Mouse (Mus musculus) ES-Bruce4 (cell line): ENCODE measurements at regions not wholly inside any gene's neighbourhood (a gene's known extent, or its start where the extent isn't known, plus 50 kb on each side); places are given as distances from the start of the nearest gene placed in this dataset.

Experiments used
- H3K27ac ChIP-seq: 2 replicates; pipeline ENCODE4 v1.5.1; 2012; ENCODE audit warnings: low read length, inconsistent platforms; ENCODE audit not compliant: insufficient read depth
- H3K27me3 ChIP-seq: 2 replicates; pipeline ENCODE4 v1.6.1; 2012; ENCODE audit warnings: mild to moderate bottlenecking, low read length, inconsistent platforms; ENCODE audit not compliant: control insufficient read depth, poor library complexity, insufficient read depth, severe bottlenecking
- H3K36me3 ChIP-seq: 2 replicates; pipeline ENCODE4 v1.6.1; 2012; ENCODE audit warnings: inconsistent platforms, mild to moderate bottlenecking, low read length, moderate library complexity; ENCODE audit not compliant: control insufficient read depth, poor library complexity, insufficient read depth, severe bottlenecking
- H3K4me1 ChIP-seq: one replicate; pipeline ENCODE4 v1.8.1; 2011; ENCODE audit warnings: low read length; ENCODE audit not compliant: control insufficient read depth, insufficient read depth
- H3K4me3 ChIP-seq: 2 replicates; pipeline ENCODE4 v1.5.1; 2011; ENCODE audit warnings: low read depth, mild to moderate bottlenecking, low read length
- H3K9ac ChIP-seq: 2 replicates; pipeline ENCODE4 v1.6.1; 2012; ENCODE audit warnings: low read depth, mild to moderate bottlenecking, inconsistent platforms; ENCODE audit not compliant: poor library complexity, severe bottlenecking
- H3K9me3 ChIP-seq: replicated peaks from 2 replicates; pipeline ENCODE4 v1.6.1; 2012; ENCODE audit warnings: mild to moderate bottlenecking, low read length, inconsistent platforms; ENCODE audit not compliant: control insufficient read depth, poor library complexity, insufficient read depth, severe bottlenecking
- CTCF ChIP-seq: IDR thresholded peaks from one replicate; pipeline ENCODE4 v1.8.1; 2011; ENCODE audit warnings: low read depth, low read length
- EP300 ChIP-seq: IDR thresholded peaks from 2 replicates; pipeline ENCODE4 v1.6.1; 2011; ENCODE audit warnings: low read depth, low read length; ENCODE audit not compliant: insufficient read depth
- POLR2A ChIP-seq: IDR thresholded peaks from one replicate; pipeline ENCODE4 v1.8.1; 2011; ENCODE audit warnings: low read length; ENCODE audit not compliant: insufficient read depth

DNA sequence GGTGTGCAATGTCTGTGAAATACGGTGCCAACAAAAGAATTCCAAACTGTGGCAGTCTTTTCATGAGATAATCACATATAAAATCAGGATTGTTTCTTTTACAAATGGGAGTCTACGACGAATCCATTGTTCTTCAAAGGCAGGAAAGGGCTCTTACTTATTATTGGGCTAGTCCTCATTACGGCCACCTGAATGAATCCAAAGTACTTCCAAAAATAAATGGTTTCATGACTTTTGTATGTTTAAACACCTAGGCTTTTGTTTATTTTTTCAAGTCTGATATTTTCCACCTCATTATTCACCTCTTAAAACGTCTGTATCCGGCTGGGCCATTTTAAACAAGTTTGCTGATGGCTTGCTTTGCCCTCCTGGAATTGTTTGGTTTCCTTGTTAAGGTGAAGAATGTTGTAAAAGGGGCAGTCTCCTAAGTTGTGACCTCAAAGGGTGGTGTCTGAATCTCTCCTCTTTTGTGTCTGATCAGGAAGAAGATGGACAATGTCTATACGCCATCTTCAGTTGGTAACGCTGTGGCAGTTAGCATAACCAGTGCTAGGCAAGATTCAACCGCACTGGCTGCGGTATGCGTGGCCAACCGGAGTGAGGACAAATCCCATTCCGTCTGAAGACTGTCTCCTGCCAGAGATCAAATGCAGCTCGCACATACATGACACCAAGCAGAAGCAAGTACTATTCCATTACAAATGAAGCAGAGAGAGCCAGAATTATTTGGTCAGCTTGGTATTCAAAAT is 451.5 kb upstream of the Ubash3b start:
- Histone ChIP-seq H3K4me1 (no peaks in the 10 kb centered on the region), H3K27ac (no peak overlapping the region), H3K36me3 (no peaks in the 10 kb centered on the region), H3K27me3 (no peaks in the 10 kb centered on the region), H3K9me3 (no peaks in the 10 kb centered on the region), H3K4me3 (no peak overlapping the region), H3K9ac (no peak overlapping the region)
- TF ChIP-seq POLR2A (no peak), EP300 (no peak), CTCF (no peak)

DNA sequence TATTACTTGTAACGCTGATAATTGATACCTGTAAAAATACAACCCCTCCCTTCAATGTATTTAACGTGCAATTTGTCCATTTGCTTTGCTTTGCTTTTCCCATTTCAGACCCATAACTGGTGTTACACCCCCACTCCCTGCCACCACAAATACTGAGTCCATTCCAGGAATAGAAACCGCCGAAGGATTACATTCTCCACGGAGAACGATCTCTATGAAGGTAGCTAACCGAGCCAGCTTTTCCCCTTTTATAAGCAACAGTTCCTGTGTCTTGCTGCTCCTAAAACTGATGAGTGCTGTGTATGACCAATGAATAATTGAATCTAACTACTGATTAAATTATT is 450.9 kb upstream of the Ubash3b start:
- H3K9ac ChIP-seq: no peak overlapping the region
- H3K4me3 ChIP-seq: no peak overlapping the region
- no peak overlapping the region for H3K27ac ChIP-seq
- H3K27me3 ChIP-seq: no peaks in the 10 kb centered on the region
- TF ChIP-seq POLR2A (no peak), EP300 (no peak), CTCF (no peak)
- no peaks in the 10 kb centered on the region for H3K36me3 ChIP-seq
- H3K9me3 ChIP-seq: no peaks in the 10 kb centered on the region
- no peaks in the 10 kb centered on the region for H3K4me1 ChIP-seq

GRCm38 (mm10) chr9:41611534-41612451 is 450.3 kb upstream of the Ubash3b start:
- Histone ChIP-seq H3K27me3 (no peaks in the 10 kb centered on the region), H3K4me3 (no peak overlapping the region), H3K4me1 (no peaks in the 10 kb centered on the region), H3K9ac (no peak overlapping the region), H3K36me3 (no peaks in the 10 kb centered on the region), H3K9me3 (no peaks in the 10 kb centered on the region), H3K27ac (no peak overlapping the region)
- TF ChIP-seq EP300 (no peak), POLR2A (no peak), CTCF (no peak)

DNA sequence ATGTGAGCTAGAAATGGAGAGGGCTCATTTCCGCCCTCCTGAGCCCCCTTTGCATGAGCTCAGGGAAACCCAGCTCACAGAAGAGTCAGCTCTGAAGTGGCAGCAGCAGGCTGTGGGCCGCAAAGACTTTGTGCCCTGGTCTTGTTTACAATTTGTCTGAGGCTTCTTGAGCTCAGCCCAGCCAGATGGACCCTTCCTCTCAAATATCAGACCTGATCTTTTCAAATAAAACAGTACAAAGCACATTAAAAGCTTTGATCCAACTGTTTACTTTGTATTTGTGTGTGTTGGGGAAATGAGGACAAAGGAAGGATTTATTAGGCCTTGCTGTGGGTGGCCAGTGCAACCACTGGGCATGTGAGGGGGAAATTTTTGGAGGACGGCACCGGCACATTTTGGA is 448.9 kb upstream of the Ubash3b start:
- TF ChIP-seq POLR2A (no peak), EP300 (no peak)
- Histone ChIP-seq H3K4me3 (no peak overlapping the region), H3K27ac (no peak overlapping the region), H3K9ac (no peak overlapping the region), H3K27me3 (no peaks in the 10 kb centered on the region), H3K36me3 (no peaks in the 10 kb centered on the region), H3K9me3 (no peaks in the 10 kb centered on the region), H3K4me1 (no peaks in the 10 kb centered on the region)

DNA sequence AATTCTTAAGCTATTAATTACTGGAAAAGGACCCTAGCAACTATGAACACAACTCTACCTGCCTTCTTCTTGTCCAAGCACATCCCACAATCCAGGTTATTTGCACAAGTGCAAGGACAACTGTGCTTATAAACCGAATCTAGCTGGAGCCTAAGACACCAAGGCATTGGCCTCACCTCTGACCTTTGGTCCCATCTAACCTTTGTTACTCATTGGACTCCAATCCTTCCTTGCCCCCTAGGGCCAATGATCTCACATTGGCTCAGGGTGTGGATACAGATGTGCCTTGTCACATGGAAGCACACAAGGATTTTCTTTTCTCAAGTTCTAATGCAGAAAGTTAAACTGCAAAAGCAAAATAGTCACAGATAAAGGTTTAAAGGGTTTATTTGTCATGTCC is 444.6 kb upstream of the Ubash3b start:
- no peaks in the 10 kb centered on the region for H3K9me3 ChIP-seq
- no peaks in the 10 kb centered on the region for H3K27me3 ChIP-seq
- H3K27ac ChIP-seq: no peak overlapping the region
- no peak for TF ChIP-seq EP300
- no peak for TF ChIP-seq CTCF
- no peak for TF ChIP-seq POLR2A
- H3K4me1 ChIP-seq: no peaks in the 10 kb centered on the region
- H3K4me3 ChIP-seq: no peak overlapping the region
- no peak overlapping the region for H3K9ac ChIP-seq
- H3K36me3 ChIP-seq: no peaks in the 10 kb centered on the region

GRCm38 (mm10) chr9:41604916-41605315 is 443.4 kb upstream of the Ubash3b start:
- TF ChIP-seq CTCF (no peak), EP300 (no peak), POLR2A (no peak)
- H3K27me3 ChIP-seq: no peaks in the 10 kb centered on the region
- no peak overlapping the region for H3K27ac ChIP-seq

More at GRCm38 (mm10) chr9:41604916-41605315, 443.4 kb upstream of the Ubash3b start:
- H3K9ac ChIP-seq: no peak overlapping the region
- H3K4me3 ChIP-seq: no peak overlapping the region
- H3K4me1 ChIP-seq: no peaks in the 10 kb centered on the region
- H3K36me3 ChIP-seq: no peaks in the 10 kb centered on the region
- no peaks in the 10 kb centered on the region for H3K9me3 ChIP-seq
